Comparison of ENCODE assay signal across 26 mouse cellular contexts in genomic region chr10:8304211-8304610, GRCm38 (mm10).
DNase-seq lines count a peak whose midpoint lies in the region; ATAC-seq and TF ChIP-seq lines count a peak whose summit lies in the region.
"Had no signal": no experiment of that assay in that cellular context is flagged by ENCODE, and none has a peak within 500 bp of the region (broad histone marks: within the 10 kb centered on the region; RNA-seq: fewer than 3 reads in every experiment).

No protein-coding gene starts in this region.

- no peaks in the 10 kb centered on the region for H3K4me1 ChIP-seq in hindbrain, postnatal 0 days (ENCODE audit: insufficient read depth, low read length)
- no peaks in the 10 kb centered on the region for H3K4me1 ChIP-seq in hindbrain, embryonic 16.5 days (ENCODE audit: control insufficient read depth, insufficient read depth, low read depth, low read length)

- WGBS in hindbrain, postnatal 0 days: 56% methylated on average over 4 of the region's 4 CpGs
- 63% methylated on average over 4 of the region's 4 CpGs for WGBS in hindbrain, embryonic 16.5 days

- H3K4me3 ChIP-seq in hindbrain, postnatal 0 days (ENCODE audit: low read length): no peak overlapping the region
- no peak overlapping the region for H3K4me3 ChIP-seq in hindbrain, embryonic 16.5 days (ENCODE audit: low read length)
- H3K4me3 ChIP-seq: embryonic facial prominence, embryonic 13.5 days; embryonic facial prominence, embryonic 15.5 days; erythroblast, embryonic 14.5 days; forebrain, embryonic 10.5 days; forebrain, embryonic 12.5 days had no signal

- no peak overlapping the region for H3K27ac ChIP-seq in hindbrain, postnatal 0 days
- no peak overlapping the region for H3K27ac ChIP-seq in hindbrain, embryonic 16.5 days (ENCODE audit: low read depth, low read length)
- H3K27ac ChIP-seq: embryonic facial prominence, embryonic 13.5 days; embryonic facial prominence, embryonic 15.5 days; forebrain, embryonic 10.5 days; forebrain, embryonic 12.5 days had no signal

- no peak for TF ChIP-seq CTCF in hindbrain, postnatal 0 days (IDR thresholded peaks at IDR 0.05; ENCODE audit: low read depth)

- H3K9me3 ChIP-seq in hindbrain, postnatal 0 days (ENCODE audit: low read length): no peaks in the 10 kb centered on the region
- no peaks in the 10 kb centered on the region for H3K9me3 ChIP-seq in hindbrain, embryonic 16.5 days (ENCODE audit: control insufficient read depth, low read length)
- H3K9me3 ChIP-seq: embryonic facial prominence, embryonic 13.5 days; embryonic facial prominence, embryonic 15.5 days; forebrain, embryonic 10.5 days; forebrain, embryonic 12.5 days; G1E had no signal

- H3K9ac ChIP-seq in hindbrain, postnatal 0 days (replicated peaks; ENCODE audit: low read length): no peak overlapping the region
- no peak overlapping the region for H3K9ac ChIP-seq in hindbrain, embryonic 16.5 days (ENCODE audit: low read depth, low read length)
- H3K9ac ChIP-seq: embryonic facial prominence, embryonic 13.5 days; embryonic facial prominence, embryonic 15.5 days; forebrain, embryonic 12.5 days had no signal

- no peaks in the 10 kb centered on the region for H3K36me3 ChIP-seq in hindbrain, postnatal 0 days (ENCODE audit: insufficient read depth, low read length)
- H3K36me3 ChIP-seq in hindbrain, embryonic 16.5 days (ENCODE audit: control insufficient read depth, insufficient read depth, low read length): no peaks in the 10 kb centered on the region
- H3K36me3 ChIP-seq: embryonic facial prominence, embryonic 13.5 days; embryonic facial prominence, embryonic 15.5 days; forebrain, embryonic 10.5 days; forebrain, embryonic 12.5 days; G1E had no signal

- no peaks in the 10 kb centered on the region for H3K27me3 ChIP-seq in hindbrain, postnatal 0 days (ENCODE audit: insufficient read depth, low read length)
- H3K27me3 ChIP-seq in hindbrain, embryonic 16.5 days (replicated peaks; ENCODE audit: control insufficient read depth, insufficient read depth, low read length): no peaks in the 10 kb centered on the region
- H3K27me3 ChIP-seq: CH12.LX; embryonic facial prominence, embryonic 13.5 days; embryonic facial prominence, embryonic 15.5 days; forebrain, embryonic 12.5 days; Patski had no signal

- DNase-seq in cerebellum, postnatal 36 days: no peak
- DNase-seq in cerebellum, adult 9-11 months: peak; percentile 59
- no peak for DNase-seq in cerebellum, adult 9-10 months
- no peak for DNase-seq in hindbrain, postnatal 0 days (ENCODE audit: low spot score)
- peak; percentile 20 for DNase-seq in testis, postnatal 10 days (ENCODE audit: low spot score)
- DNase-seq in testis, postnatal 14 days (ENCODE audit: low spot score): no peak
- DNase-seq: adrenal gland, adult 8-10 months; adrenal gland, postnatal 14 days; adrenal gland, postnatal 36 days; B cell, adult 2 months; cerebellum, adult 8-10 months; embryo, embryonic 11 days had no signal

- peak; percentile 38; the same call in 1 of the 2 replicates for ATAC-seq in cerebellum, adult (ENCODE audit: insufficient number of reproducible peaks, low FRiP score, low TSS enrichment)
- ATAC-seq in hindbrain, postnatal 0 days: peak; percentile 43; the same call in 1 of the 2 replicates
- ATAC-seq in hindbrain, embryonic 16.5 days: no peak
- ATAC-seq: activated CD4-positive, CD25-positive, alpha-beta regulatory T cell, adult 4 months; CD4-positive, CD25-positive, alpha-beta regulatory T cell, adult 4 months; forebrain, embryonic 14.5 days; forebrain, embryonic 16.5 days; Patski had no signal

- H3K4me2 ChIP-seq in hindbrain, postnatal 0 days (ENCODE audit: low read depth, low read length): no peak overlapping the region
- no peak overlapping the region for H3K4me2 ChIP-seq in hindbrain, embryonic 16.5 days (ENCODE audit: low read length)
- H3K4me2 ChIP-seq: embryonic facial prominence, embryonic 13.5 days; embryonic facial prominence, embryonic 15.5 days; forebrain, embryonic 12.5 days had no signal

Comparison
In these comparisons a context has a peak if more than half of its experiments do, and no peak if none do; other contexts are left out.
1. DNase-seq: peak in cerebellum, adult 9-11 months (single experiment) and testis, postnatal 10 days (single experiment); none in cerebellum, postnatal 36 days (0 of 2), cerebellum, adult 9-10 months (single experiment), hindbrain, postnatal 0 days (single experiment) and testis, postnatal 14 days (single experiment).